Comparison of ENCODE assay signal across 9 mouse cellular contexts in genomic region chr7:57591578-57592431, GRCm38 (mm10).
DNase-seq lines count a peak whose midpoint lies in the region; ATAC-seq and TF ChIP-seq lines count a peak whose summit lies in the region.
"Had no signal": no experiment of that assay in that cellular context is flagged by ENCODE, and none has a peak within 500 bp of the region (broad histone marks: within the 10 kb centered on the region; RNA-seq: fewer than 3 reads in every experiment).

No protein-coding gene starts in this region.

- peak overlapping the region; percentile 85 for H3K4me2 ChIP-seq in lung, embryonic 15.5 days
- peak overlapping the region; percentile 88 for H3K4me2 ChIP-seq in neural tube, embryonic 15.5 days

- no peak for TF ChIP-seq POLR2A in lung, adult 2 months (IDR thresholded peaks at IDR 0.05; ENCODE audit: borderline replicate concordance, extremely low read depth, low read depth, low read length)

- peak; percentile 53; the same call in 1 of the 2 replicates for ATAC-seq in lung, embryonic 15.5 days (ENCODE audit: borderline replicate concordance, extremely low read depth, low FRiP score, low TSS enrichment)
- ATAC-seq in frontal cortex, adult (ENCODE audit: low TSS enrichment), result peak; percentile 42; the same call in 1 of the 2 replicates
- ATAC-seq in neural tube, embryonic 15.5 days (ENCODE audit: low FRiP score), result peak; percentile 24
- ATAC-seq: Patski had no signal

- DNase-seq in lung, adult 2 months, result no peak
- DNase-seq in cerebellum, adult 9-10 months, result peak; percentile 67
- peak; percentile 12 for DNase-seq in kidney, adult 11 months
- peak; percentile 55 for DNase-seq in liver
- DNase-seq in yolk sac, embryonic 10.5 days (ENCODE audit: low spot score), result peak; percentile 32

- H3K36me3 ChIP-seq in lung, embryonic 15.5 days, result no peaks in the 10 kb centered on the region
- no peaks in the 10 kb centered on the region for H3K36me3 ChIP-seq in neural tube, embryonic 15.5 days

- TF ChIP-seq CTCF in lung, adult 2 months (IDR thresholded peaks at IDR 0.05; ENCODE audit: insufficient read depth, low read length), result no peak

- H3K4me1 ChIP-seq in lung, embryonic 15.5 days, result peaks cover 13% of the 10 kb centered on the region; the same call in 1 of the 2 replicates
- H3K4me1 ChIP-seq in lung, adult 2 months (ENCODE audit: control insufficient read depth, insufficient read depth, low read length), result no peaks in the 10 kb centered on the region
- H3K4me1 ChIP-seq in neural tube, embryonic 15.5 days, result peaks cover 30% of the 10 kb centered on the region

- peak overlapping the region; percentile 50 for H3K4me3 ChIP-seq in lung, embryonic 15.5 days
- no peak overlapping the region for H3K4me3 ChIP-seq in lung, adult 2 months (replicated peaks; ENCODE audit: extremely low read depth, low read depth, low read length)
- H3K4me3 ChIP-seq in neural tube, embryonic 15.5 days (replicated peaks), result peak overlapping the region; percentile 85

- peaks cover 28% of the 10 kb centered on the region for H3K27me3 ChIP-seq in lung, embryonic 15.5 days
- H3K27me3 ChIP-seq in neural tube, embryonic 15.5 days (replicated peaks), result peaks cover 4% of the 10 kb centered on the region; the same call in 1 of the 2 replicates
- H3K27me3 ChIP-seq: Patski had no signal

- H3K27ac ChIP-seq in lung, embryonic 15.5 days, result no peak overlapping the region
- peak overlapping the region; percentile 94 for H3K27ac ChIP-seq in neural tube, embryonic 15.5 days (replicated peaks)

- under 1% methylated on average over 52 of the region's 56 CpGs for WGBS in lung, embryonic 15.5 days
- WGBS in lung, adult 2 months, result 2% methylated on average over 56 of the region's 56 CpGs
- under 1% methylated on average over 56 of the region's 56 CpGs for WGBS in neural tube, embryonic 15.5 days

- no peaks in the 10 kb centered on the region for H3K9me3 ChIP-seq in lung, embryonic 15.5 days
- H3K9me3 ChIP-seq in neural tube, embryonic 15.5 days (replicated peaks), result no peaks in the 10 kb centered on the region

- no peak overlapping the region for H3K9ac ChIP-seq in lung, embryonic 15.5 days
- H3K9ac ChIP-seq in neural tube, embryonic 15.5 days (replicated peaks), result peak overlapping the region; percentile 87
